Mouse (Mus musculus): ENCODE measurements around the gene Tnip1. TPM values are rescaled to one million over a fixed set of nuclear protein-coding genes. Genes with fewer than 3 reads are reported as not detected.
A peak's percentile ranks its signal among the peaks of the same experiment; 100 is the strongest.

Tnip1 gene
- 10 to 100 TPM; 73.4 to 75.0 TPM for total RNA-seq (2021)
- long read RNA-seq, experiment 1, transcript Tnip1-206 (18 exons, 2,834 nt) = major isoform, 10 of 59 reads
- long read RNA-seq, experiment 1, partial matches to known transcripts = 2 of 59 reads
- long read RNA-seq, experiment 1, other reads (novel, unspliced or antisense) = 45 of 59 reads
- long read RNA-seq, experiment 2, transcript Tnip1-206 (18 exons, 2,834 nt) = major isoform, 9 of 81 reads
- long read RNA-seq, experiment 2, partial matches to known transcripts = 18 of 81 reads
- long read RNA-seq, experiment 2, other reads (novel, unspliced or antisense) = 53 of 81 reads

DNA sequence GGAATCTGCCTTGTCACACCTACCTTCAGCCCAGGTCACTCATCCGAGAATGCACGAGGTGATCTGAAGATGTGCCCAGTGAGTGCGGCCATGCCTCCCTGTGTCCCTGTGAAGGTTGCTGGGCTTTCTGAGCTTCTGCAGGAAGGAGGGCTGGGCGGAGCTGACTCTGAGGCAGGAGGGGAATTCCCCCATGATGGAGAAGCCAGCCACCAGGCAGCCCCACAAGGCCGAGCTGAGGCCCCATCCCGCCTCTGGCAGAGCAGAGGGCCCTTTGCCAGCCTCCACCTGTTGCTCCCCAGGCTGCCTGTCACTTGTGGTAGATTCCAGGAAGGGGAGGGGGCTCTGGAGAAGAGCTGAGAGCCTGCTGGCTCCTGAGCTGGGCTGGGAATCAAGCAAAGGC, at the start of gene Tnip1:
Tnip1 (minus strand) TSS at position 108 of the 400 bp plus-strand sequence.
- no peak for DNase-seq (ENCODE audit: low spot score in 2 of 2)

DNA sequence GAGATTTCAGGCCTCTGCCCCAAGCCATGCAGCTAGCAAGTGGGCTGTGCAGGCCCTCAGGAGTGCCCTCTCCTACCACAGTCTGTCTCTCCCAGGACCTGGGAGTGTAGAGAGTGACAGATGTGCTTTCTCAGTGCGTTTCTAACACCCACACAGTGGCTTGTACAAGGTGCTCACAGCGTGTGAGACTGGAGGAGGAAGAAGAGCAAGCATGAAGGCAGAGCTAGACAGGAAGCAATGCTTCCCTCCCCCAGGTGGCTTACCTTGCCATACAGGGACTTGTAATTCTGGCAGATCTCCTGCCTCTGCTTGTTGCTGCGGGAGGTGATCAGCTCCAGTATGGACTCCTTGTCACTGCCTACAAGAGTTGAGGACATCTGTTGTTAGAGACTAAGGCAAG, 48.7 kb upstream of the Tnip1 start:
- no peak for DNase-seq (ENCODE audit: low spot score in 2 of 2)

DNA sequence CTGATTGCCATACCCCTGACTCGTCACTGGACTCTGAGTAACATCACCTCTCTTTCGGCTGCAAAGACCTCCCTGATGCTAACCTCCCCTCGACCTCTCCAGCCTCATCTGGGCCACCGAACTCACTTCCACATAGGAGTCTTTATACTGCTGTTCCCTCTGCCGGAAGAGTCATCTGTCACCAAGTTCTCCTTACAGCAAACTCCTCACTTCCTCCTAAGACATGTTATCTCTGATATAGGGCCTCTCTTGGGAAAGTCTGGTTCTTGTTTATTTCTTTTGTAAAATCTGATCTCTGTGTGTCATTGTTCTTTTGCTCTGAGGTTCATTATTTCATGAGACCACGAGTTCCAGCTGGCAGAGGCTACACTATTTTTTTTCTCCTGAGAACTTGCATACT, 45.5 kb upstream of the Tnip1 start:
- no peak for DNase-seq (ENCODE audit: low spot score in 2 of 2)

DNA sequence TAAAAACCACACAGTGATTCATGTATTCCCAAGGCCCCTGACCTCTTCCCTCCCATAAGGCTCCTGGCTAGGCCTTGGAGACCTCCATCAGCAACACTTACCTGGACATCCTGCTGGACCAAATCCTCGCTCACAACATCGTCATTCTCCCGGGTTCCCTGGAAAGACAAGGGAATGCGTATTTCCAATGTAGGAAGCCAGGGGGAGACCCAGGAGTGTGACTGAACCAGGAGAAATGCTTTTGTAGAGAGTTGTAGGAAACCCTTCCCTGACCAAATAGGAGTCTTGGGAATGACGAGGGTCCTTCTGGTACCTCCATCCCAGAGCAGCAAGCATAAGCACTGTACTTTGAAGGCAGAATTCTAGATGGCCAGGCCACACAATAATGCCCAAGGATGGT, 43.0 kb upstream of the Tnip1 start:
- DNase-seq (ENCODE audit: low spot score in 2 of 2) = no peak

DNA sequence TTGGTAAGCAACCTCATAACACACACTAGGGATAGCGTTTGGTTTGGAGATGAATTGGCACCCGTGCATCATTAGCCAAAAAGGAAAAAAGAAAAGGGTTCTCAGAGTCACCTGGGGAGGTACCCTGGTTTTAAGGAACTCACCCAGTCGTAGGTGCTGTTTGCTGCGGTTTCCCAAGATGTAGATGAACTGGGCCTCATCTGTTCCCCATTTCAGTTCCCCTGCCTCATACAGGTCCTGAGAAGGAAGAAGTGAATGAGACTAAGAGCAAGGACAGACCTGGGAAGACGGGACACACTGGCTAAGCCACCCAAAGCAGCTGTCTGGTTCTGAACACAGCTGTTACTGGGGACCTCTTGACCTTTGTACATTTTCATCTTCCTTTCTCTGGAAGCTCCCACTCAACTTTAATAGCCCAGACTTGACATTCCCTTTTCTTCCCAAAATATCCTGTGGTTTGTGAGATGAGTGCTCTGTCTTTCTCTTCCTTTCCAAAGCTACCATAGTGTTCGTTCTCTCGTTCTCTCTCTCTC, 42.3 kb upstream of the Tnip1 start:
- no peak for DNase-seq (ENCODE audit: low spot score in 2 of 2)

DNA sequence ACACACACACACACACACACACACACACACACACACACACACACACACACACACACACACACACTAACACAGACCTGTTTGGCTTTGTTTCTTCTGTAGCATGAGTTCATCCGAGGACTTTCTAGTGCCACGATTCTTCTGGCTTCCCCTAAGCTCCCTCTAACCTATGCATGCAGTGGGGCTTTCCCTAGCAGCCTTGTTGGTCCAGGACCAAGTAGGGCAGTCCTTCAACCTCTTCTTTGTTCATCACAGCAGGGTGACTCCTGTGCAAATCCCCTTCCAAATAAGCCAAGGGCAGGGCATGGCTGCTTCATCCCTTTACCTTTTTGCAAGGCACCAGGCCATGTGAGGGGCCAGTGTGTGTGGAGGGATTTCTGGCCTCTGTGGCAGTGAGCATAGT, 36.0 kb upstream of the Tnip1 start:
- no peak for DNase-seq (ENCODE audit: low spot score in 2 of 2)

DNA sequence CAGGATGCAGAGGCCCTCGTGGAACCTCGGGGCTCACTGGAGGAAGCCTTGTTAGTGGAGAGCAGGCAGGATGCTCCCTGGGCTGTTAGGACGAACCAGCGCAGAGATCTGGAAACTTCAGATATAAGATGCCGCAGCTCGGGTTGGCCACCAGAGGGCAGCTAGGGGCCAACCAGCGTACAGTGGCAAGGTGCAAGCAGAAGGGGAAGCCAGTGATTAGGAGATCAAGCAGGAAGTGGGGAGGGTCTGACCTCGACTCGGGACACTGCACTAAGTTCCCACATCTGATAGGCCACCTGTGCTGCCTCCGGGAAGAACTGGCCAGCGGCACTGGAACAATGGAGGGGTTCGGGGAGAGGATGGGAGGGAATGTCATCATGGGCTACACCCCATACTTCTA, 35.6 kb upstream of the Tnip1 start:
- DNase-seq (ENCODE audit: low spot score in 2 of 2) = no peak

DNA sequence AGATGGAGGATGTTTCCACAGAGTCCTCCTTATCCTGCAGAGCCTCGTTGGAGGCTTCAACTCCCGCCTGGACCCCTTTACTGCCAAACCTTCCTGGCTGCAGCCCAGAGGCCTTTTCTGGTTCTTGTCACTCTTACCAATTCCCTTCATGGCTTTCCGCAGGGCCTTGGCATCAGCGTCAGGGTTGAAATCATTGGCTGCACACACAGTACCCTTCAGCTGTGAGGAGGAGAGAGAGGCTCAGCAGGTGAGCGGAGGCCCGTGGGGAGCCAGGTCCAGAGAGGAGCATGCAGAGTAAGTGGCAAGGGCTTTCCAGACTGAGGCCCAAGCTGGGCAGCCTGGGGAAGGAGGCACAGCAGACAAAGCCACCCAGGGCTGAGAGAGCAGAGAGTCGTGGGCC, 33.5 kb upstream of the Tnip1 start:
- no peak for DNase-seq (ENCODE audit: low spot score in 2 of 2)

DNA sequence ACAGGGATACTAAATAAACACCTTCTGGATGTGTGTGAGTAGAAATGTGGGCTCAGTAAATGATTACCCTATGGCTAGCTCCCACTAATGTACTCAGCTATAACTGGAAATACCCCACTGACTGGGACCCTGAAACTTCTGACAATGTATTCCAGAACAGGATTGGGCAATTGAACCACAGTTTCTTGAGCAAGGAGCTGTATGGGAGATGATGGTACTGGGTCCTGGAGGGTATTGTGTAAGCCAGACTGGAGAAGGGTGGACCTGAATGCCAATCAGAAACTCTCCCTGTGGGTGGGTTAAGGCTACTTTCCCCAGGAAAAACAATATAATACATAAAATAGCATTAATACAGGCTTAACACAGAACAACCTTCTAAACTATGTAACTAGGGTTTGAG, 27.2 kb upstream of the Tnip1 start:
- DNase-seq (ENCODE audit: low spot score in 2 of 2) = no peak

DNA sequence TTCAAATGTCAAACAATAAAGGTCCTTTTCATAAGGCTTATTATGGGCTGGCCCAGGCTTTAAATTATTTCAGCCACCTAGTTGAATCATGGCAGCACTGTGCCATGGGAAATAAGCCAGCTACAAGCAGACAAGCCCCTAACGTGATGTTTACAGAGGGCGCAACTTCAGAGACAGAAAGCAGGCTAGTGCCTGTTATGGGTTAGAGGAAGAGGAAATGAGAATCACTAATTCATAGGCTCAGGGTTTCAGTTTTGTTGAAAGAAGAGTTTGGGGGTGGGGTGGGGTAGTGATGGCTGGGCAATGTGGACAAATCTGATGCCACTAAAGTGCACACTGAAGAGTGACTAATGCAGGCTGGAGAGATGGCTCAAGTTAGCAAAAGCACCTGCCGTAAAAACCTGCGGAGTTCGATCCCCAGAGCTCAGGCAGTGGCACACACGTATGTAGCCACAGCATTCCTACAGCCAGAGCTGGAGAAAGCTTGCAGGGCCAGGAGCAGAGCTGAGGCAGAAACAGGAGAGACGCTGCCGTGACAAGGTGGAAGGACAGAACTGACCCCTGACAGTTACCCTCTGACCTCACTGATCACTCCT, 26.1 kb upstream of the Tnip1 start:
- DNase-seq (ENCODE audit: low spot score in 2 of 2) = no peak

DNA sequence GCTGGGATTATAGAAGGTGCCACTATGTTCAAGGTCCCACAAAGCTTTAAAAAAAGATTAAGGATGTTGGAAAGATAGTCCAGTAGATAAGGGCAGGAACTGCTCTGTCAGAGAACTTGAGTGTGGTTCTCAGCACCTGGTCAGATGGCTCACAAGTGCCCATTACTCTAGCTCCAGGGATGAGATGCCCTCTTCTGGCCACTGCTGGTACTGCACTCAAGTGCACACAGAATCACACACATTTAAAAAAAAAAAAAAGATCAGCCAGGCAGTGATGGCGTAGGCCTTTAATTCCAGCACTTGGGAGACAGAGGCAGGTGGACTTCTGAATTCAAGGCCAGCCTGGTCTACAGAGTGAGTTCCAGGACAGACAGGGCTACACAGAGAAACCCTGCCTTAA, 25.3 kb upstream of the Tnip1 start:
- DNase-seq (ENCODE audit: low spot score in 2 of 2) = no peak

DNA sequence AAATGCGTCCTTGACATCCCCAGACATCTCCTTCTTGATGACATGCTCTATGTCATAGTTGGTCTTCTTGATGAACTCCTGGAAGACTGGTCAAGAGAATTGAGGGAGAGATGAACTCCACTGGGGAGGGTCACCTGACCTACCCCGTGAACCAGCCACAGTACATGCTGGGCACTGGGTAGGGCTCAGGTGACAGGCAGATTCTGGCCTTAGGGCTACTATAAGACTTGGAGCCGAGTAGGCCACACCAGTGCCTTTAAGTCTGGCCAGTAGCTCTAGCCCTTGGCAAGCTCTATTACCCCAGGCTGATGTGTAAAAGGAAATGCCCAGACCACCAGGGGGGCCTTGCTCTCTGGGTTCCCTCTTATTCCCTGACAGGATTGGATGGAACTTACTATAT, 22.4 kb upstream of the Tnip1 start:
- no peak for DNase-seq (ENCODE audit: low spot score in 2 of 2)

DNA sequence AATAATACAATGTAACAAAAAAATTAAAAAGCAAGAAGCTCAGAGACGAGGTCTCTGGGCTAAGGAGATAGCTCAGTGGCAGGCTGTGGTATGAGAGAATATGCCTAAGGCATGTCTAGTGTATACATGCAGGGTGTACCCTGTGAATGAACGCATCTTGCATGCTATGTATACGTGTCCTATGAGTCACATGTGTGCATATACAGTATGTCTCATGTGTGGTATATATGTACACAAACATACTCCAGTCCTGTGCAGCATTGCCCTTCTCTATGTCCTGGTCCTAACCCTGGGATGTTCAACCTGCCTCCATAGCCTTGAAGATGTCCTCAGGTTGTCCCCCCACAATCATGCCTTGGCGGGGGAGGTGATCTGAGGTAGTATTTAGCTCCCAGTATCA, 21.9 kb upstream of the Tnip1 start:
- no peak for DNase-seq (ENCODE audit: low spot score in 2 of 2)

DNA sequence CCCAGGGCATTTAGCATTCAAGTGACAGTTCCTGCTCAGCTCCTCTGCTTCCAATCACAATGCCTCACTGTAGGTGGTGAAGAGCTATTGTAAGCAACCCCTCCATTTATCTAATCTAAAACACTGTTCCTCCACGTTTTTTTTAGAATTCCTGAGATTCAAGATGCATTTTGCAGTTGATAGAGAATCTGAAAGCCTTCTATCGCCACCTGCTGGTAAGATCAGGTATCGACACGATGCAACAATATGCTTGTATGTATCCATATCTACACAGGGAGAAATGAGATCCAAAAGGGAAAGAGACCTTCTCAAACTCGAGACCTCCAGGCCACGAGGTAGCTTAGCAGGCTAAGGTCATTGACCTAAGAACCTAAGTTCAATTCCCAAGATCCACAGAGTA, 21.4 kb upstream of the Tnip1 start:
- peak; percentile 43 to 57 for DNase-seq (ENCODE audit: low spot score in 2 of 2)

DNA sequence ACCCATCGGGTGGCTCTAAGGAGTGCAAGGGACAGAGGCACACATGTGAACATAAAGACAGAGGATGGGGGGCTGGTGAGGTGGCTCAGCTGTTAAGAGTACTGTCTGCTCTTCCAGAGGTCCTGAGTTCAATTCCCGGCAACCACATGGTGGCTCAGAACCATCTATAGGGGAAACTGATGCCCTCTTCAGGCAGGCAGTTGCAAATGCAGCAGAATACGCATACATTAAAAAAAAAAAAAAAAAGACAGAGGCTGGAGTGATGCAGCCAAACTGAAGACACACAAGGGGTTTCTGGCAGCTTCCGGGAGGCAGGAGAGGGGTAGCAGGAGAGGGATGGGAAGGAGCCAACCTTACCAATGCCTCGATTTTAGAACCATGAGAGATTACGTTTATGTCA, 19.8 kb upstream of the Tnip1 start:
- no peak for DNase-seq (ENCODE audit: low spot score in 2 of 2)

DNA sequence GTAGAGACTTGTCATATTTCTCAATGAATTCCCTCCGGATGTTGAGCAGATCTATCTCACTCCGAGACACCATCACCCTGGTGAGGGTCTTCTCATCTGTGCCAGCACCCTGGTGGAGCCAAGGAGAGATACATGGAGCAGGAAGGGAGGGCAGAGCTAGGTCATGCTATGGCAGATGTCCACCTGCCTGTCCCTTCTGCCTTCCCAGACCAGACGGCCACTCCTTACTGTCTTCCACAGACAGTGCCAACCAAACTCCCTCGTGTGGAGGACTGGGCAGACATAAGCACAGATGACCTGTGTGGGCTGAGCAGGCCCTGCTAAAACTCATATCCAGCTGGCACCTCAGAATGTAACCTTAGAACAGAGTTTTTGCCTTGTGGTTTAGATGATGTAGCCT, 18.9 kb upstream of the Tnip1 start:
- DNase-seq (ENCODE audit: low spot score in 2 of 2) = no peak

DNA sequence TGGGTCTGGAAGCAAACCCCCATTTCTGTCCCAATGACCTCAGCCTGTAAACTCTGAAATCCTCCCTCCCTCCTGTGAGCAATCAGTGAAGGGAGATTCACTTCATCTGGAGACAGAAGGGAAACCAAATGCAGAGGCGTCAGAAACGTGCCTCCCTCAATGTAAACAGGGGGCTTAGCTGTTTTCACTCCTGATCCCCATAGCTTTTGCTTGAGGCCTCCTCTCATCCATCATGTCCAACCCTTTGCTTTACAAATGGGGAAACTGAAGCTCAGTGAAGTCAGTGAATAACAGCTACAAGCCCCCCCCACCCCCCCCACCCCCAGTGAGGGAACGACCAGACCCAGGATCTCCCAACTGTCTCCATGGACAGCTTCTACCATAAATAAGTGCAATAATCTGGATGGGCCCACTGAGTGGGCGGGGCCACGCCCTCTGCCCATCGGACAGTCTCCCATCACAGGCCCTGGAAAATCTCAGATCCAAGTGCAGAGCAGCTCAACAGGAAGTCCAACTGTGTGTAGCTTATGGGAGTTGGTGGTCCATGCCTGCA, 14.7 kb upstream of the Tnip1 start:
- no peak for DNase-seq (ENCODE audit: low spot score in 2 of 2)

DNA sequence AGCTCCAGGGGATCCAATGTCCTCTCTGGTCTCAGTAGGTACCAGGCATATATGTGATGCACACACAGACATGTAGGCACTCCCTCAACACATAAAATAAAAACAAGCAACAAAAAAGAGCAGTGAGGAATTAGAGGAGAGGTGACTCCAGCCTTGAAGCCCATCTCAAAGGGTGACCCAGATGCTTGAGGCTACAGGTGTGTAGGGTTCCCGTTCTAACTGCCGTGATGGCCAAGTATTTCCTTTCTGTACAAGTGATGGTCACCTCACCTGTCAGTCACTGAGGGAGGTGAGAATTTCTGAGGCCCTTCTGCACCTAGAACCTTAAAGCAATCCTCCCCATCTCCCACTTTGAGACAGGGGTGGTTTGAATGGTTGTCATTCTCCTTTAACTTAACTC, 13.6 kb upstream of the Tnip1 start:
- DNase-seq (ENCODE audit: low spot score in 2 of 2) = no peak

DNA sequence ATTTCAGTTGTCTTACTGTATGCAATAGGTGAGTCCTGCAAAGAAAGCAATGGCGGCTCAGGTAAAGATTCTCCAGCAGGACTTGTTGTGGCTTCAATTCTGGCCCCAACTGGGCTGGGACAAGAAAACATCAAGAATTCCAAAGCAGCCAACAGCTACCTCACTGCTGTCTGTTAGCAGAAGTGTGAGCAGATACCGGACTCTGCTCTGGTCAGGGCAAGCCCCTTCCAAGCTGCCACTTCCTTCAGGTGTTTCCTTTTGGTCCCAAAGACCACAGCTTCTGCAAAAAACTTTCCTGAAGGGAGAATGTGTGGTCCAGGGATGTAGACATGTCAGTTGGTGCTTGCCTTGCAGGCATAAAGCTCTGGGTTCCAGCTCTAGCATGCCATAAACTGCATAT, 13.0 kb upstream of the Tnip1 start:
- no peak for DNase-seq (ENCODE audit: low spot score in 2 of 2)

DNA sequence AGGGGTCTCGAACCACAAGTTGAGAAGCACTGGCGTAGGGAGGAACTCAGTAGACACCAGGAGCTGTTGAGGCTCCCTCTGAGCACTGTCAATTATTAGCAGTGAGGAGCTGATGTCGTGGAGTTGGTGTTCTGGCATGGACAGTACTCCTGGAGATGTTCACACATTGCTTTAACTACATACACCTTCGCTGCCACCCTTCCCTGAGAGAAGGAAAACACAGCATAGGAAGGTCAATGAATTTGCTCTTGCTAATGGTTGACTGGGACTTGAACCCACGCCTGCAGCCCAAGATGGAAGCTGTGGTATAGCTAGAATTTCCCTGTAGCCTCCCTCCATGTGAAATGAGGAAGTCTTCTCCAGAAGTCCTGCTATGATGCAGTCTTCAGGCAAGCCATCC, 12.6 kb upstream of the Tnip1 start:
- DNase-seq (ENCODE audit: low spot score in 2 of 2) = no peak

DNA sequence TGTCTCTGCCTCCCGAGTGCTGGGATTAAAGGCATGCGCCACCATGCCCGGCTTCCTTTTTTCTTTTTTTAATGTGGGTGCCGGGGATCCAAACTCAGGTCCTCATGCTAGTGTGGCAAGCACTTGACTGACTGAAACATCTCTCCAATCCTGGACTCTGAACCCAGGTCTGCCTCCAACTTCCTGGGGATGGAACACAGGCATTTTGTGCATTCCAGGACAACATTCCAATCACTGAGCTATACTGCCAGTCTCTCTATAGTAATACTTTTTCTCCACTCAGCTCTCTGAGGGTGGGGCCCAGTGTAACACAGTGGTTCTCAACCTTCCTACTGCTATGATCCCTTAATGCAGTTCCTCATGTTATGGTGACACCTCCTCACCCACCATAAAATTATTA, 11.9 kb upstream of the Tnip1 start:
- no peak for DNase-seq (ENCODE audit: low spot score in 2 of 2)

DNA sequence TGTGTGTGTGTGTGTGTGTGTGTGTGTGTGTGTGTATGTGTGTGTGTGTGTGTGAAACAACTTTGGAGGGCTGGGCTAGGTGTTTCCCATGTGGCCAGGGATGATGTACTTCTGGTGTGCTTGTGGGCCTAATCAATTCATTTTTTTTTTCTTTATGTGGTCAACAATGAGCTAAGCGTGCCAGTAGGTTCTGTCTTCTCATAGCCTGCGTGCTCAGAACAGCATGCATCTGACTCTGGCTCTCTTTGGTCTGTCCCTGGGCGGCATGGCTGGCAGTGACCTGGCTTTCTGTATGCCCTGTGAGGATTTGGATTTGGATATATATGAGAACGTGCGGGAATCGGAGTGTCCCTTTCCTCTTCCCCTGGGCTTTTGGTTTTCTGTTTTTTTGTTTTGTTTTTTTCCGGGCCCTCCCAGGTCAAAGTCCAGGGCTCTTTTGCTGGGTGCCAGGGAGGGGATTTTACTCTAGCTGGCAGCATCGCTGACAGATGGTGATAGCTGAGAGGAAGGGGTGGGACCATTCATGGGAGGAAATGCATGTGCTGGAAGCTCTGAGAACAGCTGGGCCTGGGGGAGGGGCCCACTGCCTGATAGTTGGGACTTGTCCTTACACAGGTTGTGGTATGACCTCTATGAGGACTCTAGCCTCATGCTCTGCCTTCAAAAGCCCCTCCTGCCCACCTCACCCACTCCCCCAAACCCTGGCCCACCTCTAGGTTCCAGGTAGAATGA, 10.9 kb upstream of the Tnip1 start:
- DNase-seq (ENCODE audit: low spot score in 2 of 2) = peak in 1 of 2 experiments; percentile 21

Data from adrenal gland, postnatal 4 days (tissue).